Mouse (Mus musculus): ENCODE results near the gene 2310022B05Rik. TPM values are rescaled to one million over a fixed set of nuclear protein-coding genes. Genes with fewer than 3 reads are reported as not detected.
A peak's percentile ranks its signal among the peaks of the same experiment; 100 is the strongest.

2310022B05Rik gene
- polyA plus RNA-seq, 1 experiment from 2014 or later: 24.4 TPM

- peak; percentile 20; the same call in 1 of the 2 replicates for ATAC-seq
- 74% methylated on average over 7 of the region's 7 CpGs for WGBS
- H3K9me3 ChIP-seq: no peaks in the 10 kb centered on the region
- no peak overlapping the region for H3K4me2 ChIP-seq (replicated peaks)
- peaks cover 58% of the 10 kb centered on the region for H3K4me1 ChIP-seq (replicated peaks)
- H3K27ac ChIP-seq: 0 out of 2 replicates have a peak overlapping the region, but pooled peaks have one; percentile 34
- no peaks in the 10 kb centered on the region for H3K27me3 ChIP-seq (replicated peaks)
- no peak overlapping the region for H3K9ac ChIP-seq
- H3K4me3 ChIP-seq (replicated peaks): no peak overlapping the region
- no peaks in the 10 kb centered on the region for H3K36me3 ChIP-seq
These were observed 5.2 kb downstream of the 2310022B05Rik start for GRCm38 (mm10) chr8:124657961-124658360.

GRCm38 (mm10) chr8:124653568-124654475 is 9.3 kb downstream of the 2310022B05Rik start:
- Histone ChIP-seq H3K4me3 (replicated peaks) (no peak overlapping the region), H3K27me3 (replicated peaks) (no peaks in the 10 kb centered on the region), H3K36me3 (no peaks in the 10 kb centered on the region), H3K4me2 (replicated peaks) (0 out of 2 replicates have a peak overlapping the region, but pooled peaks have one; percentile 2), H3K27ac (peak overlapping the region; percentile 84), H3K9ac (no peak overlapping the region), H3K4me1 (replicated peaks) (peaks cover 50% of the 10 kb centered on the region), H3K9me3 (no peaks in the 10 kb centered on the region)
- ATAC-seq: no peak
- WGBS: 55% methylated on average over 28 of the region's 28 CpGs

GRCm38 (mm10) chr8:124652546-124652945 is 10.6 kb downstream of the 2310022B05Rik start:
- Histone ChIP-seq H3K4me3 (replicated peaks) (no peak overlapping the region), H3K9ac (no peak overlapping the region), H3K27ac (peak overlapping the region; percentile 84), H3K36me3 (no peaks in the 10 kb centered on the region), H3K4me1 (replicated peaks) (peaks cover 43% of the 10 kb centered on the region), H3K9me3 (no peaks in the 10 kb centered on the region), H3K4me2 (replicated peaks) (0 out of 2 replicates have a peak overlapping the region, but pooled peaks have one; percentile 22), H3K27me3 (replicated peaks) (no peaks in the 10 kb centered on the region)
- peak; percentile 44 for ATAC-seq
- WGBS: 24% methylated on average over 4 of the region's 4 CpGs

- H3K9me3 ChIP-seq: no peaks in the 10 kb centered on the region
- peak; percentile 75 for ATAC-seq
- no peak overlapping the region; the same call in 1 of the 2 replicates for H3K4me2 ChIP-seq (replicated peaks)
- WGBS: 76% methylated on average over 20 of the region's 20 CpGs
- H3K4me1 ChIP-seq (replicated peaks): peaks cover 43% of the 10 kb centered on the region
- 0 out of 2 replicates have a peak overlapping the region, but pooled peaks have one; percentile 13 for H3K27ac ChIP-seq
- no peaks in the 10 kb centered on the region for H3K36me3 ChIP-seq
- H3K9ac ChIP-seq: no peak overlapping the region
- H3K4me3 ChIP-seq (replicated peaks): no peak overlapping the region
- no peaks in the 10 kb centered on the region for H3K27me3 ChIP-seq (replicated peaks)
These were observed 11.4 kb downstream of the 2310022B05Rik start for GRCm38 (mm10) chr8:124651776-124652175.

GRCm38 (mm10) chr8:124648311-124648710 is 14.9 kb downstream of the 2310022B05Rik start:
- no peak overlapping the region for H3K4me2 ChIP-seq (replicated peaks)
- H3K4me1 ChIP-seq (replicated peaks): peaks cover 44% of the 10 kb centered on the region
- no peaks in the 10 kb centered on the region for H3K9me3 ChIP-seq
- no peak overlapping the region for H3K4me3 ChIP-seq (replicated peaks)
- no peaks in the 10 kb centered on the region for H3K27me3 ChIP-seq (replicated peaks)
- H3K9ac ChIP-seq: no peak overlapping the region
- H3K36me3 ChIP-seq: no peaks in the 10 kb centered on the region
- no peak overlapping the region for H3K27ac ChIP-seq
- ATAC-seq: no peak

GRCm38 (mm10) chr8:124643540-124644339 is 19.4 kb downstream of the 2310022B05Rik start:
- Histone ChIP-seq H3K9ac (no peak overlapping the region), H3K4me2 (replicated peaks) (0 out of 2 replicates have a peak overlapping the region, but pooled peaks have one; percentile 6), H3K36me3 (peaks cover 12% of the 10 kb centered on the region), H3K4me3 (replicated peaks) (no peak overlapping the region), H3K27ac (peak overlapping the region; percentile 66), H3K9me3 (no peaks in the 10 kb centered on the region), H3K4me1 (replicated peaks) (peaks cover 26% of the 10 kb centered on the region), H3K27me3 (replicated peaks) (no peaks in the 10 kb centered on the region)
- 39% methylated on average over 18 of the region's 18 CpGs for WGBS
- peak; percentile 67 for ATAC-seq

GRCm38 (mm10) chr8:124641599-124641998 is 21.6 kb downstream of the 2310022B05Rik start:
- no peak overlapping the region for H3K4me2 ChIP-seq (replicated peaks)
- no peak for ATAC-seq
- H3K27ac ChIP-seq: no peak overlapping the region
- H3K4me1 ChIP-seq (replicated peaks): peaks cover 24% of the 10 kb centered on the region; the same call in 1 of the 2 replicates
- 91% methylated on average over 8 of the region's 8 CpGs for WGBS
- H3K27me3 ChIP-seq (replicated peaks): no peaks in the 10 kb centered on the region
- no peak overlapping the region for H3K4me3 ChIP-seq (replicated peaks)
- no peaks in the 10 kb centered on the region for H3K9me3 ChIP-seq
- H3K36me3 ChIP-seq: peaks cover 30% of the 10 kb centered on the region
- no peak overlapping the region for H3K9ac ChIP-seq

GRCm38 (mm10) chr8:124635247-124635502 is 28.0 kb downstream of the 2310022B05Rik start:
- no peak overlapping the region for H3K4me3 ChIP-seq (replicated peaks)
- H3K4me2 ChIP-seq (replicated peaks): no peak overlapping the region
- no peak overlapping the region for H3K27ac ChIP-seq
- WGBS: 77% methylated on average over 8 of the region's 8 CpGs
- H3K36me3 ChIP-seq: peaks cover 28% of the 10 kb centered on the region
- H3K9me3 ChIP-seq: no peaks in the 10 kb centered on the region
- no peaks in the 10 kb centered on the region for H3K27me3 ChIP-seq (replicated peaks)
- no peak for ATAC-seq
- no peak overlapping the region for H3K9ac ChIP-seq
- peaks cover 11% of the 10 kb centered on the region; the same call in 1 of the 2 replicates for H3K4me1 ChIP-seq (replicated peaks)

GRCm38 (mm10) chr8:124634411-124635246 is 28.5 kb downstream of the 2310022B05Rik start:
- ATAC-seq: no peak
- Histone ChIP-seq H3K4me3 (replicated peaks) (no peak overlapping the region), H3K27me3 (replicated peaks) (no peaks in the 10 kb centered on the region), H3K27ac (no peak overlapping the region), H3K4me1 (replicated peaks) (peaks cover 11% of the 10 kb centered on the region; the same call in 1 of the 2 replicates), H3K9ac (no peak overlapping the region), H3K9me3 (no peaks in the 10 kb centered on the region), H3K36me3 (peaks cover 27% of the 10 kb centered on the region), H3K4me2 (replicated peaks) (no peak overlapping the region)
- WGBS: 82% methylated on average over 13 of the region's 13 CpGs

GRCm38 (mm10) chr8:124633001-124633703 is 30.0 kb downstream of the 2310022B05Rik start:
- Histone ChIP-seq H3K4me2 (replicated peaks) (no peak overlapping the region), H3K9ac (no peak overlapping the region), H3K27me3 (replicated peaks) (no peaks in the 10 kb centered on the region), H3K36me3 (peaks cover 14% of the 10 kb centered on the region; the same call in 1 of the 2 replicates), H3K9me3 (no peaks in the 10 kb centered on the region), H3K4me3 (replicated peaks) (no peak overlapping the region), H3K4me1 (replicated peaks) (peaks cover 11% of the 10 kb centered on the region; the same call in 1 of the 2 replicates), H3K27ac (peak overlapping the region; percentile 70)
- peak; percentile 57 for ATAC-seq
- 59% methylated on average over 14 of the region's 14 CpGs for WGBS

- WGBS: 39% methylated on average over 7 of the region's 7 CpGs
- Histone ChIP-seq H3K27me3 (replicated peaks) (no peaks in the 10 kb centered on the region), H3K27ac (peak overlapping the region; percentile 64), H3K4me2 (replicated peaks) (no peak overlapping the region), H3K4me3 (replicated peaks) (no peak overlapping the region), H3K36me3 (peaks cover 3% of the 10 kb centered on the region; the same call in 1 of the 2 replicates), H3K9ac (no peak overlapping the region), H3K9me3 (no peaks in the 10 kb centered on the region), H3K4me1 (replicated peaks) (peaks cover 11% of the 10 kb centered on the region; the same call in 1 of the 2 replicates)
- ATAC-seq: 0 out of 2 replicates have a peak, but pooled peaks have one; percentile 24
These were observed 31.2 kb downstream of the 2310022B05Rik start for GRCm38 (mm10) chr8:124631966-124632365.
